ENCODE assay signal across 17 mouse cellular contexts in the genomic region with DNA sequence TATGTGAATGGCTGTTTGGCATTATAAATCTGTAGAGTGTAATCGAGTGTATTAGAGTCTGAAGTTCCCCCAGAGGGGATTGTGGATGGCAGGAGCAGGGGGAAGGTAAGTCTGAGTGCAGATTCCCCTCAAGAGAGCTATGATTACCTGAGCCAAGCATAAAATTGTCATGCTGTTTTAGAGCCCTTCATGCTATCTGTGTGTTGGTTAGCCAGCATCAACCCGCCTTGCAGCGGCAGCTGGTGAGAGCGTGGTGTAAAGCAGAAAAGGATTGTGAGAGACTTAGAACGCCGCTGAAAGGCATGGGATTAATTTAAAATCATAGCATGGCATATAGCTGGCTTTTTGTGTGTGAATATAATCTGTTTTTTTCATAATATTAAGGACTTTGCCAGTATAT.
A peak's percentile ranks its signal among the peaks of the same experiment; 100 is the strongest.
DNase-seq lines count a peak whose midpoint lies in the region; ATAC-seq lines count a peak whose summit lies in the region.
"Had no signal": no experiment of that assay in that cellular context is flagged by ENCODE, and none has a peak within 500 bp of the region (broad histone marks: within the 10 kb centered on the region; RNA-seq: fewer than 3 reads in every experiment).

No protein-coding gene starts in this region.

- H3K4me1 ChIP-seq in forebrain, embryonic 14.5 days (ENCODE audit: control insufficient read depth, insufficient read depth, low read length), result peaks cover 14% of the 10 kb centered on the region
- peaks cover 4% of the 10 kb centered on the region; the same call in 1 of the 2 replicates for H3K4me1 ChIP-seq in forebrain, embryonic 12.5 days
- H3K4me1 ChIP-seq in embryonic facial prominence, embryonic 13.5 days, result peaks cover 26% of the 10 kb centered on the region
- H3K4me1 ChIP-seq in neural tube, embryonic 14.5 days (ENCODE audit: control insufficient read depth, insufficient read depth, low read length), result peaks cover 20% of the 10 kb centered on the region

- H3K36me3 ChIP-seq in forebrain, embryonic 14.5 days (ENCODE audit: control insufficient read depth, insufficient read depth, low read length), result no peaks in the 10 kb centered on the region
- H3K36me3 ChIP-seq in forebrain, embryonic 12.5 days (replicated peaks), result no peaks in the 10 kb centered on the region
- H3K36me3 ChIP-seq in embryonic facial prominence, embryonic 13.5 days, result no peaks in the 10 kb centered on the region
- no peaks in the 10 kb centered on the region for H3K36me3 ChIP-seq in neural tube, embryonic 14.5 days (ENCODE audit: control insufficient read depth, insufficient read depth, low read length)
- H3K36me3 ChIP-seq: heart, embryonic 12.5 days; limb, embryonic 12.5 days had no signal

- H3K27ac ChIP-seq in forebrain, embryonic 14.5 days (ENCODE audit: low read depth, low read length), result no peak overlapping the region; the same call in 1 of the 2 replicates
- no peak overlapping the region for H3K27ac ChIP-seq in forebrain, embryonic 12.5 days
- no peak overlapping the region for H3K27ac ChIP-seq in embryonic facial prominence, embryonic 13.5 days
- H3K27ac ChIP-seq in neural tube, embryonic 14.5 days (ENCODE audit: low read depth, low read length), result peak overlapping the region; percentile 45
- H3K27ac ChIP-seq: limb, embryonic 12.5 days; liver, embryonic 14.5 days had no signal

- ATAC-seq in forebrain, embryonic 14.5 days, result peak; percentile 54; the same call in 1 of the 2 replicates
- ATAC-seq in forebrain, embryonic 12.5 days (ENCODE audit: low FRiP score), result no peak
- ATAC-seq in embryonic facial prominence, embryonic 13.5 days (ENCODE audit: insufficient number of reproducible peaks, insufficient read depth, low FRiP score, low TSS enrichment, low read depth), result no peak
- ATAC-seq in neural tube, embryonic 14.5 days (ENCODE audit: low read depth), result peak; percentile 84
- no peak for ATAC-seq in megakaryocyte, adult 5-6 weeks (ENCODE audit: poor library complexity, severe bottlenecking)
- ATAC-seq: lung, postnatal 0 days; Patski had no signal

- H3K4me2 ChIP-seq in forebrain, embryonic 14.5 days (ENCODE audit: low read length), result no peak overlapping the region
- no peak overlapping the region for H3K4me2 ChIP-seq in forebrain, embryonic 12.5 days
- 0 out of 2 replicates have a peak overlapping the region, but pooled peaks have one; percentile 5 for H3K4me2 ChIP-seq in embryonic facial prominence, embryonic 13.5 days
- no peak overlapping the region for H3K4me2 ChIP-seq in neural tube, embryonic 14.5 days (ENCODE audit: low read depth, low read length)
- H3K4me2 ChIP-seq: heart, embryonic 12.5 days; limb, embryonic 12.5 days had no signal

- H3K27me3 ChIP-seq in forebrain, embryonic 14.5 days (replicated peaks; ENCODE audit: control insufficient read depth, insufficient read depth, low read length), result no peaks in the 10 kb centered on the region
- no peaks in the 10 kb centered on the region for H3K27me3 ChIP-seq in forebrain, embryonic 12.5 days
- H3K27me3 ChIP-seq in embryonic facial prominence, embryonic 13.5 days, result no peaks in the 10 kb centered on the region
- H3K27me3 ChIP-seq in neural tube, embryonic 14.5 days (ENCODE audit: control insufficient read depth, insufficient read depth, low read length), result no peaks in the 10 kb centered on the region
- H3K27me3 ChIP-seq: heart, embryonic 12.5 days; limb, embryonic 12.5 days; Patski had no signal

- intact Hi-C loops in left cerebral cortex, postnatal 4 days (cut with DNase I), result no loop called here
- intact Hi-C loops in left cerebral cortex, postnatal 10 days (cut with DNase I), result loop anchor here (5.0 kb wide), 1 partner anchor 65 kb away; a partner anchor contains a TSS

- no peaks in the 10 kb centered on the region for H3K9me3 ChIP-seq in forebrain, embryonic 14.5 days (replicated peaks; ENCODE audit: control insufficient read depth, low read length)
- no peaks in the 10 kb centered on the region for H3K9me3 ChIP-seq in forebrain, embryonic 12.5 days
- no peaks in the 10 kb centered on the region for H3K9me3 ChIP-seq in embryonic facial prominence, embryonic 13.5 days
- H3K9me3 ChIP-seq in neural tube, embryonic 14.5 days (ENCODE audit: control insufficient read depth, low read length), result no peaks in the 10 kb centered on the region
- H3K9me3 ChIP-seq: heart, embryonic 12.5 days; limb, embryonic 12.5 days had no signal

- DNase-seq in forebrain, embryonic 14.5 days (ENCODE audit: low spot score), result peak; percentile 65
- DNase-seq in left cerebral cortex, postnatal 4 days, result peak; percentile 11
- no peak for DNase-seq in left cerebral cortex, postnatal 10 days (ENCODE audit: extremely low spot score in 1 of 2, low spot score in 2 of 2)
- DNase-seq in thymus, postnatal 0 days (ENCODE audit: low spot score), result no peak
- DNase-seq: B cell, adult 2 months; heart, postnatal 4 days; kidney, adult 18-20 months; kidney, postnatal 14 days had no signal

- no peak overlapping the region for H3K4me3 ChIP-seq in forebrain, embryonic 14.5 days (ENCODE audit: low read depth, low read length)
- H3K4me3 ChIP-seq in forebrain, embryonic 12.5 days (replicated peaks), result no peak overlapping the region
- H3K4me3 ChIP-seq in embryonic facial prominence, embryonic 13.5 days, result no peak overlapping the region
- H3K4me3 ChIP-seq in neural tube, embryonic 14.5 days (ENCODE audit: low read depth, low read length), result no peak overlapping the region
- H3K4me3 ChIP-seq: heart, embryonic 12.5 days; limb, embryonic 12.5 days had no signal

- WGBS in forebrain, embryonic 14.5 days, result 71% methylated on average over 6 of the region's 6 CpGs
- 85% methylated on average over 6 of the region's 6 CpGs for WGBS in forebrain, embryonic 12.5 days
- 31% methylated on average over 6 of the region's 6 CpGs for WGBS in embryonic facial prominence, embryonic 13.5 days
- 43% methylated on average over 6 of the region's 6 CpGs for WGBS in neural tube, embryonic 14.5 days

- no peak overlapping the region for H3K9ac ChIP-seq in forebrain, embryonic 14.5 days (ENCODE audit: low read length)
- H3K9ac ChIP-seq in forebrain, embryonic 12.5 days, result no peak overlapping the region
- no peak overlapping the region for H3K9ac ChIP-seq in embryonic facial prominence, embryonic 13.5 days
- H3K9ac ChIP-seq in neural tube, embryonic 14.5 days (replicated peaks; ENCODE audit: low read depth, low read length), result no peak overlapping the region
- H3K9ac ChIP-seq: heart, embryonic 12.5 days; limb, embryonic 12.5 days; liver, embryonic 14.5 days had no signal

Comparison
In these comparisons a context has a peak if more than half of its experiments do, and no peak if none do; other contexts are left out.
1. ATAC-seq: peak in forebrain, embryonic 14.5 days (single experiment) and neural tube, embryonic 14.5 days (single experiment); none in forebrain, embryonic 12.5 days (single experiment), embryonic facial prominence, embryonic 13.5 days (single experiment) and megakaryocyte, adult 5-6 weeks (single experiment).
2. DNase-seq: peak in forebrain, embryonic 14.5 days (single experiment) and left cerebral cortex, postnatal 4 days (single experiment); none in left cerebral cortex, postnatal 10 days (0 of 2) and thymus, postnatal 0 days (single experiment).